Mouse (Mus musculus) layer of hippocampus, postnatal 36 days (tissue): Measurements from ENCODE around the gene Mgat4e. TPM values are rescaled to one million over a fixed set of nuclear protein-coding genes. Genes with fewer than 3 reads are reported as not detected.

Experiments
- DNase-seq, 2 experiments: peaks; one replicate each; pipeline ENCODE4 v3.0.0; 2022
- total RNA-seq, 2 experiments: library from RNA; stranded (reverse); gene quantifications; 2 replicates each; pipeline ENCODE4 v1.2.3; 2021

The Mgat4e gene
- total RNA-seq, 2 experiments from 2014 or later = not detected

GRCm38 (mm10) chr1:134513312-134513860 is 36.1 kb downstream of the Mgat4e start:
- DNase-seq = no peak

GRCm38 (mm10) chr1:134512584-134512983 is 36.9 kb downstream of the Mgat4e start:
- DNase-seq = no peak

GRCm38 (mm10) chr1:134512183-134512582 is 37.3 kb downstream of the Mgat4e start:
- DNase-seq = no peak

GRCm38 (mm10) chr1:134510018-134510417 is 39.5 kb downstream of the Mgat4e start:
- no peak for DNase-seq

- no peak for DNase-seq
Observed at GRCm38 (mm10) chr1:134506201-134506600, 43.3 kb downstream of the Mgat4e start.

- DNase-seq = no peak
Observed at GRCm38 (mm10) chr1:134500916-134501315, 48.6 kb downstream of the Mgat4e start.

GRCm38 (mm10) chr1:134495991-134496390 is 53.5 kb downstream of the Mgat4e start:
- DNase-seq = no peak

- no peak for DNase-seq
Observed at GRCm38 (mm10) chr1:134495216-134495539, 54.3 kb downstream of the Mgat4e start.

GRCm38 (mm10) chr1:134494428-134495215 is 54.9 kb downstream of the Mgat4e start, which contains the start of gene Rabif:
Gene Rabif (plus strand): TSS chr1:134494648.
- peak; percentile 99 for DNase-seq

- no peak for DNase-seq
Observed at GRCm38 (mm10) chr1:134493956-134494355, 55.5 kb downstream of the Mgat4e start.

GRCm38 (mm10) chr1:134493496-134493895 is 56.0 kb downstream of the Mgat4e start:
- DNase-seq = no peak

GRCm38 (mm10) chr1:134492276-134492675 is 57.2 kb downstream of the Mgat4e start:
- DNase-seq = no peak

Other genes starting within 250 kb of the Mgat4e start
- 10 to 100 TPM; 68.8 to 70.0 TPM for gene Ppfia4, start 216.8 kb downstream of the Mgat4e start, total RNA-seq
- 10 to 100 TPM; 70.5 to 75.0 TPM for gene Tmem183a, start 187.7 kb downstream of the Mgat4e start, total RNA-seq
- gene 4933406M09Rik, start 163.7 kb downstream of the Mgat4e start, total RNA-seq = not detected
- 10 to 100 TPM; 27.2 to 29.4 TPM for gene Cyb5r1, start 144.1 kb downstream of the Mgat4e start, total RNA-seq
- gene Adipor1, start 134.3 kb downstream of the Mgat4e start, total RNA-seq = 10 to 100 TPM; 57.5 to 57.7 TPM
- gene Klhl12, start 94.2 kb downstream of the Mgat4e start, total RNA-seq = 10 to 100 TPM; 43.8 to 44.9 TPM
- gene Rabif, start 55.0 kb downstream of the Mgat4e start, total RNA-seq = 10 to 100 TPM; 25.2 to 26.1 TPM
- gene Kdm5b, start 10.5 kb upstream of the Mgat4e start, total RNA-seq = 10 to 100 TPM; 72.0 to 73.4 TPM
- 10 to 100 TPM; 21.4 to 23.5 TPM for gene Syt2, start 97.0 kb upstream of the Mgat4e start, total RNA-seq